Mouse (Mus musculus) CH12.LX (cell line): ENCODE results near the gene Fa2h. TPM values are rescaled to one million over a fixed set of nuclear protein-coding genes. Genes with fewer than 3 reads are reported as not detected.

Experiments used
- DNase-seq: peaks from one replicate; pipeline ENCODE4 v3.0.0-alpha.2; 2013; ENCODE audit errors: extremely low read depth
- H3K27ac ChIP-seq: 2 replicates; pipeline ENCODE4 v1.5.1; 2012; ENCODE audit warnings: low read depth, mild to moderate bottlenecking, control low read depth, moderate library complexity; ENCODE audit not compliant: insufficient read depth
- H3K27me3 ChIP-seq: replicated peaks from 2 replicates; pipeline ENCODE3; 2012; ENCODE audit warnings: inconsistent platforms
- H3K36me3 ChIP-seq, 2 experiments: replicated peaks in 1 of 2; 2 replicates each; pipeline versions ENCODE3 to v1.6.1; 2012; ENCODE audit warnings: inconsistent platforms in 1 of 2, low read length in 1 of 2, mild to moderate bottlenecking in 1 of 2, mixed read lengths in 1 of 2, moderate library complexity in 1 of 2; ENCODE audit not compliant: control insufficient read depth in 1 of 2, insufficient read depth in 1 of 2
- H3K4me1 ChIP-seq, 2 experiments: 2 replicates each; pipeline ENCODE4 v1.6.1; 2012; ENCODE audit warnings: inconsistent platforms in 1 of 2, moderate library complexity in 1 of 2; ENCODE audit not compliant: insufficient read depth in 2 of 2, control insufficient read depth in 1 of 2
- H3K4me2 ChIP-seq: 2 replicates; pipeline ENCODE4 v1.6.1; 2012; ENCODE audit warnings: low read depth, mild to moderate bottlenecking, control low read depth; ENCODE audit not compliant: poor library complexity, insufficient read depth, severe bottlenecking
- H3K4me3 ChIP-seq, 3 experiments: fragments of 150-350 bp in 1 of 3; sonication (generic) in 1 of 3; replicated peaks in 1 of 3; 2 replicates each; pipeline versions ENCODE3 to v1.5.1; 2011 to 2012; ENCODE audit warnings: low read depth in 2 of 3, low read length in 2 of 3, mild to moderate bottlenecking in 2 of 3, moderate library complexity in 2 of 3, control low read depth in 1 of 3, improper control_type of control experiment in 1 of 3, inconsistent platforms in 1 of 3, mixed read lengths in 1 of 3; ENCODE audit not compliant: poor library complexity in 1 of 3
- H3K79me2 ChIP-seq: replicated peaks from 2 replicates; pipeline ENCODE4 v1.6.1; 2012; ENCODE audit warnings: mild to moderate bottlenecking, moderate library complexity; ENCODE audit not compliant: control insufficient read depth, poor library complexity, insufficient read depth, severe bottlenecking; ENCODE audit errors: extremely low read depth
- H3K9ac ChIP-seq: 2 replicates; pipeline ENCODE4 v1.6.1; 2012; ENCODE audit warnings: low read depth, mild to moderate bottlenecking, control low read depth, moderate library complexity; ENCODE audit not compliant: insufficient read depth
- H3K9me3 ChIP-seq: replicated peaks from 2 replicates; pipeline ENCODE3; 2012; ENCODE audit warnings: low read length, inconsistent platforms, mixed read lengths
- CTCF ChIP-seq, 2 experiments: IDR thresholded peaks in 1 of 2; conservative IDR thresholded peaks in 1 of 2; 2 replicates each; pipeline ENCODE4 v1.5.1; 2011 to 2012; ENCODE audit warnings: low read depth in 2 of 2, low read length in 2 of 2, improper control_type of control experiment in 1 of 2, inconsistent platforms in 1 of 2, mild to moderate bottlenecking in 1 of 2, moderate library complexity in 1 of 2
- E2F4 ChIP-seq: IDR thresholded peaks from 2 replicates; pipeline ENCODE4 v1.6.1; 2011; ENCODE audit warnings: low read depth, low read length, improper control_type of control experiment; ENCODE audit not compliant: insufficient replicate concordance
- ELF1 ChIP-seq: IDR thresholded peaks from 2 replicates; pipeline ENCODE4 v1.6.1; 2014; ENCODE audit warnings: low read depth, mild to moderate bottlenecking, inconsistent platforms, low read length, improper control_type of control experiment
- ETS1 ChIP-seq: conservative IDR thresholded peaks from 2 replicates; pipeline ENCODE4 v1.6.1; 2012; ENCODE audit warnings: low read depth, mild to moderate bottlenecking, inconsistent platforms, low read length, improper control_type of control experiment, moderate library complexity
- GABPA ChIP-seq: IDR thresholded peaks from 2 replicates; pipeline ENCODE4 v1.6.1; 2012; ENCODE audit warnings: low read depth, low read length, improper control_type of control experiment, inconsistent platforms; ENCODE audit not compliant: insufficient replicate concordance
- HCFC1 ChIP-seq: IDR thresholded peaks from 2 replicates; pipeline ENCODE4 v1.6.1; 2012; ENCODE audit warnings: low read depth, mild to moderate bottlenecking, inconsistent platforms, low read length, improper control_type of control experiment
- JUN ChIP-seq: IDR thresholded peaks from 2 replicates; pipeline ENCODE4 v1.6.1; 2011; ENCODE audit warnings: low read depth, mild to moderate bottlenecking, low read length, improper control_type of control experiment, moderate library complexity; ENCODE audit not compliant: insufficient read depth
- JUND ChIP-seq: conservative IDR thresholded peaks from 2 replicates; pipeline ENCODE4 v1.6.1; 2011; ENCODE audit warnings: low read depth, low read length, improper control_type of control experiment
- KAT2A ChIP-seq: IDR thresholded peaks from 2 replicates; pipeline ENCODE4 v1.6.1; 2012; ENCODE audit warnings: low read length, improper control_type of control experiment, inconsistent platforms; ENCODE audit not compliant: insufficient replicate concordance
- MAFK ChIP-seq: IDR thresholded peaks from 2 replicates; pipeline ENCODE4 v1.6.1; 2011; ENCODE audit warnings: low read length, improper control_type of control experiment; ENCODE audit not compliant: insufficient replicate concordance
- MAX ChIP-seq: IDR thresholded peaks from 2 replicates; pipeline ENCODE4 v1.6.1; 2011; ENCODE audit warnings: low read length, improper control_type of control experiment
- MAZ ChIP-seq: IDR thresholded peaks from 2 replicates; pipeline ENCODE4 v1.6.1; 2012; ENCODE audit warnings: low read depth, mild to moderate bottlenecking, inconsistent platforms, low read length, improper control_type of control experiment, moderate library complexity
- MEF2A ChIP-seq: IDR thresholded peaks from 2 replicates; pipeline ENCODE4 v1.6.1; 2014; ENCODE audit warnings: low read depth, mild to moderate bottlenecking, inconsistent platforms, low read length, improper control_type of control experiment, borderline replicate concordance
- MXI1 ChIP-seq: IDR thresholded peaks from 2 replicates; pipeline ENCODE4 v1.6.1; 2011; ENCODE audit warnings: mild to moderate bottlenecking, low read depth, low read length, improper control_type of control experiment
- MYC ChIP-seq: IDR thresholded peaks from 2 replicates; pipeline ENCODE4 v1.6.1; 2011; ENCODE audit warnings: low read depth, mild to moderate bottlenecking, improper control_type of control experiment, low read length
- NELFE ChIP-seq: IDR thresholded peaks from 2 replicates; pipeline ENCODE4 v1.6.1; 2011; ENCODE audit warnings: low read depth, low read length, improper control_type of control experiment
- PAX5 ChIP-seq: IDR thresholded peaks from 2 replicates; pipeline ENCODE4 v1.6.1; 2012; ENCODE audit warnings: low read length, inconsistent platforms, mixed read lengths
- POLR2A ChIP-seq: IDR thresholded peaks from 2 replicates; pipeline ENCODE4 v1.6.1; 2011; ENCODE audit warnings: low read depth, mild to moderate bottlenecking, improper control_type of control experiment, low read length
- POLR2AphosphoS2 ChIP-seq: IDR thresholded peaks from 2 replicates; pipeline ENCODE4 v1.6.1; 2011; ENCODE audit warnings: low read depth, low read length, improper control_type of control experiment
- RAD21 ChIP-seq: IDR thresholded peaks from 2 replicates; pipeline ENCODE4 v1.6.1; 2011; ENCODE audit warnings: low read depth, mild to moderate bottlenecking, low read length, improper control_type of control experiment, moderate library complexity
- RCOR1 ChIP-seq: conservative IDR thresholded peaks from 2 replicates; pipeline ENCODE4 v1.6.1; 2012; ENCODE audit warnings: low read depth, mild to moderate bottlenecking, inconsistent platforms, low read length, improper control_type of control experiment
- SMC3 ChIP-seq: IDR thresholded peaks from 2 replicates; pipeline ENCODE4 v1.6.1; 2011; ENCODE audit warnings: low read depth, low read length, improper control_type of control experiment
- TBP ChIP-seq: conservative IDR thresholded peaks from 2 replicates; pipeline ENCODE4 v1.6.1; 2011; ENCODE audit warnings: low read depth, low read length, improper control_type of control experiment
- TCF12 ChIP-seq: IDR thresholded peaks from 2 replicates; pipeline ENCODE4 v1.6.1; 2014; ENCODE audit warnings: low read depth, mild to moderate bottlenecking, inconsistent platforms, low read length, improper control_type of control experiment
- USF2 ChIP-seq: conservative IDR thresholded peaks from 2 replicates; pipeline ENCODE4 v1.6.1; 2011; ENCODE audit warnings: low read depth, low read length, improper control_type of control experiment
- ZMIZ1 ChIP-seq: IDR thresholded peaks from 2 replicates; pipeline ENCODE4 v1.6.1; 2012; ENCODE audit warnings: low read depth, mild to moderate bottlenecking, inconsistent platforms, low read length, improper control_type of control experiment
- ZNF384 ChIP-seq: IDR thresholded peaks from 2 replicates; pipeline ENCODE4 v1.6.1; 2012; ENCODE audit warnings: low read depth, low read length, improper control_type of control experiment, inconsistent platforms
- dilution Hi-C: fragments of 300-500 bp; cut with MboI; formaldehyde crosslinking; loops from 2 replicates; pipeline ENCODE4 v1.14.3; 2020; ENCODE audit warnings: low sequenced_read_pairs; ENCODE audit not compliant: extremely low pct_unique_long_range_greater_than_20kb, extremely low pct_ligation_motif_present
- in situ Hi-C: fragments of 300-500 bp; cut with MboI; formaldehyde crosslinking; loops from 3 replicates; pipeline ENCODE4 v1.14.3; 2019; ENCODE audit warnings: low sequenced_read_pairs, low pct_ligation_motif_present, low pct_unique_long_range_greater_than_20kb, mixed read lengths
- polyA plus RNA-seq: library from polyadenylated mRNA; unstranded; fragments of >175 nt; gene quantifications from 2 replicates; pipeline ENCODE4 v1.2.1, GENCODE M21; 2012; ENCODE audit warnings: low read depth; ENCODE audit not compliant: insufficient read length
- total RNA-seq, 2 experiments: library from RNA; depleted of rRNA; stranded (reverse); fragments of 300-350 nt in 1 of 2; fragments of >200 nt in 1 of 2; gene quantifications; 2 replicates each; pipeline ENCODE4 v1.2.3; 2012 to 2014

Gene Fa2h
- total and polyA plus RNA-seq, 3 experiments: 0.08 TPM; not detected in 2

DNA sequence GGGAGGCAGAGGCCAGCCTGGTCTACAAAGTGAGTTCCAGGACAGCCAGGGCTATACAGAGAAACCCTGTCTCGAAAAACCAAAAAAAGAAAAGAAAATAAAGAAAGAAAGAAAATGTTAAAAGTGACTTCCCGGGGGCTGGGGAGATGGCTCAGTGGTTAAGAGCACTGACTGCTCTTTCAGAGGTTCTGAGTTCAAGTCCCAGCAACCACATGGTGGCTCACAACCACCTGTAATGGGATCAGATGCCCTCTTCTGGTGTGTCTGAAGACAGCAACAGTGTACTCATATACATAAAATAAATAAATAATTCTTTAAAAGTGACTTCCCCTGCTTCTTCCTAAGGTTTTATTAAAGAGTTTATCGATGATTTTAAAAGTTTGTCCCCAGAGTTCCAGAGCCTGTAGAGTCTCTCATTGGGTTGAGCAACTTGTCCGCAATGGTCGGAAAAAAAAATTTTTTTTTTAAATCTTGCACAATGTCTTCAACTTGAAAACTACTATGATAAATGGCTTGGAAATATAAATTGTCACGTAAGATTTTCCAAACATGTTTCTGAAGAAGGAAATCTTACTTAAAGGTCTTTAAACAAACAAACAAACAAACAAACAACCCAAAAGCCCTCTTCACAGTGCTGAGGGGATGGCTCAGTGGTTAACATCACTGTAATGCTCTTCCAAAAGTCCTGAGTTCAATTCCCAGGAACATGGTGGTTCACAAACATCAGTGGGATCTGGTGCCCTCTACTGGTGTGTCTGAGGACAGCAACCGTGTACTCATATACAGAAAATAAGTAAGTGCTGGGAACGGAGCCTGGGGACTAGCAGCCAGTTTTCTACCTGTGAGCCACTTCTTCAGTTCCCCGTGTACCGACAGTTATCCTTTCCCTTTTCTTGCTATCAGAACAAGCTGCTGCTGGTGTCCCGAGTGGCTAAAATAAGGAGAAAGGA is 92.8 kb downstream of the Fa2h start:
- peak overlapping the region; percentile 45; the same call in 1 of the 2 replicates for H3K9ac ChIP-seq
- H3K27me3 ChIP-seq: no peaks in the 10 kb centered on the region
- dilution Hi-C loops: no loop called here
- peaks cover 35% of the 10 kb centered on the region for H3K79me2 ChIP-seq
- in situ Hi-C loops: no loop called here
- H3K4me1 ChIP-seq: peaks cover 4 to 11% of the 10 kb centered on the region in 2 experiments; a peak in 3 of 4 replicates
- H3K4me3 ChIP-seq: peak overlapping the region in 2 of 3 experiments; percentile 19 to 93
- peaks cover 10 to 11% of the 10 kb centered on the region in 2 experiments for H3K36me3 ChIP-seq
- no peak overlapping the region for H3K27ac ChIP-seq
- H3K4me2 ChIP-seq: peak overlapping the region; percentile 53
- TF ChIP-seq CTCF (conservative IDR thresholded peaks at IDR 0.05 in 1 of 2, IDR thresholded peaks at IDR 0.05 in 1 of 2; ENCODE audit: low read depth in 2 of 2, low read length in 2 of 2) (peak; percentile 64 to 77), MAFK (no peak), MYC (peak; percentile 59; the same call in 1 of the 2 replicates)
- DNase-seq: peak; percentile 41
- no peaks in the 10 kb centered on the region for H3K9me3 ChIP-seq

DNA sequence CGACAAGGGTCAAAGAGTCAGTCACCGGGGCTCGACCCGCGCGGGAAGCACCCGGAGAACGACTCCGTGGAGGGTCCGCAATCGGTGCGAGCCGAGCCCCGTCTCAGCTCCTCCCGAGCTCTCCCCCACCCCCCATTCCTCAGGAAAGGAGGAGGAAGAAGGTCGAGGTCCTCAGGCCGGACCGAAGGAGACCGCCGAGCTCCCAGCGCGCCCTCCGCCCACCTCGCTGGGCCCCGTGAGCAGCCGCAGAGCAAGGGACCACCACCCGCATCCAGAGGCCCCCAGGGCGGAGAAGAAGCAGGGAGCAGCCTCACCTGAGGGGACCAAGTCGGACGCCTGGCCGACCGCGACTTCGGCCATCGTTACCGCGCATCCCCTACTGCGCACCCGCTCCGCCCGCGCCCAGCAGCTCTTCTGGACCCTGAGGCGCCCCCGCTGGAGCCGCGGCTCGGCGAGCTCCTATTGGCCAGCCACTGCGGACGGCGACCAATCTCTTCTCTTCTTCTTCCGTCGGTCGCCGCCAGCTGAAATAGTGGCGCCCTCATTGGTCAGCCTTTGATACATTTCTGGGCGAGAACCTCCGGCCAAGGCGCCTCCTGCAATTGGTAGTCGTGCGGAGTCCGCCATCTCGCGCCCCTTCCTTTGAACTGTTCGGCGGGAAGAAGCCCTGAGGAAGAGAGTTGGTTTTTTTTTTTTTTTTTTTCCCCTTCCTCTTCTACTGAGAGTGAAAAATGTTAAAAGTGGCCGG is 93.6 kb downstream of the Fa2h start, which contains the start of gene Rfwd3:
Rfwd3 (minus strand) TSS at position 402 of the 748 bp plus-strand sequence.
- dilution Hi-C loops: no loop called here
- Histone ChIP-seq H3K9ac (peak within 1 kb of the TSS; percentile 95), H3K79me2 (peaks cover 43% of the 10 kb centered on the region), H3K27ac (peak within 1 kb of the TSS; percentile 85), H3K36me3 (peaks cover 16 to 18% of the 10 kb centered on the region in 2 experiments), H3K27me3 (no peaks in the 10 kb centered on the region), H3K9me3 (no peaks in the 10 kb centered on the region), H3K4me3 (peak within 1 kb of the TSS; percentile 63 to 93 (median 93)), H3K4me2 (peak within 1 kb of the TSS; percentile 59), H3K4me1 (peaks cover 4 to 18% of the 10 kb centered on the region in 2 experiments; a peak in 3 of 4 replicates)
- in situ Hi-C loops: loop anchor here (25.0 kb wide), 1 partner anchor 463 kb away; the partner anchor contains the start of genes Cog4 and Sf3b3
- peak; percentile 98 for DNase-seq
- TF ChIP-seq MYC: no peak
- TF ChIP-seq ZNF384: peak; percentile 96
- no peak for TF ChIP-seq RCOR1
- peak; percentile 55; the same call in 1 of the 2 replicates for TF ChIP-seq MAX
- peak; percentile 97 for TF ChIP-seq E2F4
- TF ChIP-seq MXI1: peak; percentile 54; the same call in 1 of the 2 replicates
- TF ChIP-seq TBP: peak; percentile 56; the same call in 1 of the 2 replicates
- TF ChIP-seq CTCF (conservative IDR thresholded peaks at IDR 0.05 in 1 of 2, IDR thresholded peaks at IDR 0.05 in 1 of 2; ENCODE audit: low read depth in 2 of 2, low read length in 2 of 2): peak in 1 of 2 experiments; percentile 6; a peak in 1 of 4 replicates
- no peak for TF ChIP-seq MAFK
- peak; percentile 65 for TF ChIP-seq ELF1
- TF ChIP-seq HCFC1: peak; percentile 79
- TF ChIP-seq TCF12: peak; percentile 74; the same call in 1 of the 2 replicates
- TF ChIP-seq SMC3: no peak
- TF ChIP-seq USF2: no peak
- TF ChIP-seq MAZ: 0 out of 2 replicates have a peak, but pooled peaks have one; percentile 29
- no peak for TF ChIP-seq MEF2A
- TF ChIP-seq ETS1: no peak
- peak; percentile 71; the same call in 1 of the 2 replicates for TF ChIP-seq POLR2AphosphoS2
- TF ChIP-seq ZMIZ1: peak; percentile 96
- no peak for TF ChIP-seq JUN
- no peak for TF ChIP-seq GABPA
- TF ChIP-seq PAX5: no peak
- TF ChIP-seq JUND: no peak
- no peak; the same call in 1 of the 2 replicates for TF ChIP-seq RAD21
- peak; percentile 90 for TF ChIP-seq NELFE
- TF ChIP-seq POLR2A: peak; percentile 91
- peak; percentile 74; the same call in 1 of the 2 replicates for TF ChIP-seq KAT2A
